ENCODE assay signal across 10 mouse cellular contexts in genomic region chr1:177684901-177685300, GRCm38 (mm10). TPM values are rescaled to one million over a fixed set of nuclear protein-coding genes. Genes with fewer than 3 reads are reported as not detected.
DNase-seq lines count a peak whose midpoint lies in the region; ATAC-seq and TF ChIP-seq lines count a peak whose summit lies in the region.
"Had no signal": no experiment of that assay in that cellular context is flagged by ENCODE, and none has a peak within 500 bp of the region (broad histone marks: within the 10 kb centered on the region; RNA-seq: fewer than 3 reads in every experiment).

No protein-coding gene starts in this region.

- peak; percentile 78 for TF ChIP-seq CTCF in gastrocnemius, adult 2 months (IDR thresholded peaks at IDR 0.05)

- DNase-seq in gastrocnemius, adult 2 months, result no peak
- no peak for DNase-seq in gastrocnemius, postnatal 14 days
- peak; percentile 29 to 41 for DNase-seq in spleen, postnatal 36 days (ENCODE audit: low spot score in 2 of 2)
- no peak for DNase-seq in spleen, postnatal 10 days (ENCODE audit: low spot score in 2 of 2)
- peak; percentile 57 to 77 for DNase-seq in cerebellum, postnatal 14 days
- DNase-seq in testis, postnatal 14 days (ENCODE audit: low spot score), result no peak

- H3K9me3 ChIP-seq in neural tube, embryonic 13.5 days, result no peaks in the 10 kb centered on the region
- H3K9me3 ChIP-seq: heart, embryonic 15.5 days had no signal

- H3K9ac ChIP-seq in neural tube, embryonic 13.5 days, result no peak overlapping the region
- H3K9ac ChIP-seq: heart, embryonic 15.5 days had no signal

- no peaks in the 10 kb centered on the region for H3K27me3 ChIP-seq in neural tube, embryonic 13.5 days
- H3K27me3 ChIP-seq: heart, embryonic 15.5 days had no signal

- ATAC-seq in inflammation-experienced regulatory T-cells, adult 6 months, result peak; percentile 80
- ATAC-seq in neural tube, embryonic 13.5 days (ENCODE audit: low read depth), result 0 out of 2 replicates have a peak, but pooled peaks have one; percentile 60

- H3K36me3 ChIP-seq in neural tube, embryonic 13.5 days, result no peaks in the 10 kb centered on the region
- H3K36me3 ChIP-seq: heart, embryonic 15.5 days had no signal

- H3K4me2 ChIP-seq in neural tube, embryonic 13.5 days, result no peak overlapping the region
- H3K4me2 ChIP-seq: heart, embryonic 15.5 days had no signal

- intact Hi-C loops in gastrocnemius, adult 2 months (cut with DNase I), result loop anchor here (2.0 to 5.0 kb wide), 3 partner anchors 243 to 806 kb away; partner anchors contain the start of gene Zbtb18
- intact Hi-C loops in gastrocnemius, postnatal 14 days (cut with DNase I; ENCODE audit: low total_unique reads), result loop anchor here (5.0 to 10.0 kb wide), 4 partner anchors 38 to 500 kb away; partner anchors contain the start of gene Zbtb18

- no peak overlapping the region; the same call in 1 of the 2 replicates for H3K4me3 ChIP-seq in gastrocnemius, adult 2 months
- no peak overlapping the region for H3K4me3 ChIP-seq in neural tube, embryonic 13.5 days
- H3K4me3 ChIP-seq: heart, embryonic 15.5 days had no signal

- H3K27ac ChIP-seq in gastrocnemius, adult 2 months, result peak overlapping the region; percentile 32; the same call in 1 of the 2 replicates
- H3K27ac ChIP-seq in neural tube, embryonic 13.5 days (replicated peaks), result no peak overlapping the region
- H3K27ac ChIP-seq: heart, embryonic 15.5 days; macrophage had no signal

- 9% methylated on average over 3 of the region's 3 CpGs for WGBS in neural tube, embryonic 13.5 days

- peaks cover 16% of the 10 kb centered on the region for H3K4me1 ChIP-seq in neural tube, embryonic 13.5 days (replicated peaks)
- H3K4me1 ChIP-seq: heart, embryonic 15.5 days had no signal

RNA-seq across cellular contexts. Expression of gene 1700016C15Rik, which starts 44.7 kb away (rescaled TPM):
- total RNA-seq in gastrocnemius, adult 2 months (2021), result not detected
- under 1 TPM; 0.31 to 0.47 TPM for total RNA-seq in gastrocnemius, postnatal 14 days (2021)
- polyA plus RNA-seq in inflammation-experienced regulatory T-cells, adult 6 months (2017; shearing (Covaris generic)), result under 1 TPM in 1 of 3 experiments, not detected in 2; 0.80 TPM
- polyA plus RNA-seq in neural tube, embryonic 13.5 days (2015; fragmentation: Nextera tagmentation; extraction: Ambion mirVana), result 0.41 TPM in 1 of 2 replicates, not detected in the other
- polyA plus RNA-seq: heart, embryonic 15.5 days; macrophage had no signal

Comparison
In these comparisons a context has a peak if more than half of its experiments do, and no peak if none do; other contexts are left out.
1. DNase-seq: peak in spleen, postnatal 36 days (2 of 2) and cerebellum, postnatal 14 days (2 of 2); none in gastrocnemius, adult 2 months (single experiment), gastrocnemius, postnatal 14 days (single experiment), spleen, postnatal 10 days (0 of 2) and testis, postnatal 14 days (single experiment).